Mouse (Mus musculus) spleen, postnatal 36 days (tissue): ENCODE data around the gene Kansl1.

ENCODE experiments used
- DNase-seq, 2 experiments: peaks; one replicate each; pipeline ENCODE4 v3.0.0; 2022; ENCODE audit warnings: low spot score in 2 of 2, mixed read lengths in 1 of 2

Kansl1 gene

GRCm38 (mm10) chr11:104468751-104469268 lies at the start of gene Kansl1:
Kansl1 (minus strand) TSS chr11:104468861.
- peak in 1 of 2 experiments; percentile 11 for DNase-seq

GRCm38 (mm10) chr11:104512436-104512835 lies 43.8 kb upstream of the Kansl1 start:
- no peak for DNase-seq

GRCm38 (mm10) chr11:104510606-104511005 lies 41.9 kb upstream of the Kansl1 start:
- no peak for DNase-seq

DNA sequence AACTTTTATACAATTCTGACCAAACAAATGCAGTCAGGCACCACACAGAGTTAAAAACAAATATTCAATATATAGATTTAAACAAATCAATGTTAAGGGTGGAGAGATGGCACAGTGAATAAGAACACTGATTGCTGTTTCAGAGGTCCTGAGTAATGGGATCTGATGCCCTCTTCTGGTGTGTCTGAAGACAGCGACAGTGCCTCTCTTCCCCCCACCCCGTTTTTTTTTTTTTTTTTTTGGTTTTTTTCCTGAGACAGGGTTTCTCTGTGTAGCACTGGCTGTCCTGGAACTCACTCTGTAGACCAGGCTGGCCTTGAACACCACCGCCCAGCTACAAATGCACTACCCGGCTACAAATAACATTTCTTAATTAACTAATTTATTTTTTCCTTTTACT lies 39.8 kb upstream of the Kansl1 start:
- no peak for DNase-seq

- DNase-seq, result no peak
Observed at GRCm38 (mm10) chr11:104488292-104488691, 19.6 kb upstream of the Kansl1 start.

GRCm38 (mm10) chr11:104481971-104482370 lies 13.3 kb upstream of the Kansl1 start:
- DNase-seq, result no peak

- DNase-seq, result no peak
Observed at GRCm38 (mm10) chr11:104479505-104479904, 10.8 kb upstream of the Kansl1 start.

DNA sequence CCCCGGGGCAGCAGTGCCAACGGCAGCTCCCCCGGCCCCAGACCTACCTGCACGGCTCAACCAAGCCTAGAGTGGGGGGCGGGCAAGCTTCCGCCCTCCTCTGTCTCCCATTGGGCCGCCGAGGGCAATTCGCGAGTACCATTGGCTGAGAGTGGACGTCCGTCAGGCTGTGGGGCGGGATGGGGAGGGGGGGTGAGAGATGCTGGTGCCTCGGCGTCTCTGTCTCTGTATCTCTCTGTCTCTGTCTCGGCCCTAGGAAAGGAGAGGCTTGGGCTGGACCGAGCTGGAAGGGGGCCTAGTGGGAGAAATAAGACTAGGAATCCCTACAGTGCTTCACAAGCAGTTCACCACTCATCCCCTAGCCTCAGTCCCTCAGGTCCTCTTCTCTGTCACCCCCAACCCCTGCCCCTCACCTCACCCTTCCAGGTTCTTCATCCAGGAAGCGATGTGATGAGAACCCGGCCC lies 742 bp upstream of the Kansl1 start:
- peak; percentile 90 to 92 for DNase-seq

GRCm38 (mm10) chr11:104467698-104468097 lies 963 bp downstream of the Kansl1 start:
- DNase-seq, result no peak

- peak; percentile 54 to 71 for DNase-seq
Observed at GRCm38 (mm10) chr11:104461551-104461950, 7.1 kb downstream of the Kansl1 start.

- no peak for DNase-seq
Observed at GRCm38 (mm10) chr11:104459671-104460070, 9.0 kb downstream of the Kansl1 start.

GRCm38 (mm10) chr11:104458507-104458906 lies 10.2 kb downstream of the Kansl1 start:
- no peak for DNase-seq

- DNase-seq, result no peak
Observed at GRCm38 (mm10) chr11:104452709-104453108, 16.0 kb downstream of the Kansl1 start.

DNA sequence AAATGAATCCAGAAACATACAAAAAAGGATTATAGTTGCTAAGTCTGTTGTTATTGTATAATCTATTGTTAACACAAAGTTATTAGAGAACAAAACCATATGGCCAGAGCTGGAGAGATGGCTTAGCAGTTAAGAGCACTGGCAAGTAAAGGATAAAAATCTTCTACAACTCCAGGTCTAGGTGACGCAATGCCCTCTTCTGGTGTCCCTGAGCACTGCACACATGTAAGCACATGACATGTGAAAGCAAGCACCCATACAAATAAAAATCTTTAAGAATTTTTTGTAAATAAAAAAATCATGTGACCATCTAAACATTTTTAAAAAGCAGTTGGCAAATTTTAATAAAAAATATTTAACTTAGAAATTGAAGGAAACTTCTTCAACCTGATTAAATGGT lies 17.4 kb downstream of the Kansl1 start:
- DNase-seq, result no peak

- peak in 1 of 2 experiments; percentile 32 for DNase-seq
Observed at GRCm38 (mm10) chr11:104448499-104448898, 20.2 kb downstream of the Kansl1 start.

DNA sequence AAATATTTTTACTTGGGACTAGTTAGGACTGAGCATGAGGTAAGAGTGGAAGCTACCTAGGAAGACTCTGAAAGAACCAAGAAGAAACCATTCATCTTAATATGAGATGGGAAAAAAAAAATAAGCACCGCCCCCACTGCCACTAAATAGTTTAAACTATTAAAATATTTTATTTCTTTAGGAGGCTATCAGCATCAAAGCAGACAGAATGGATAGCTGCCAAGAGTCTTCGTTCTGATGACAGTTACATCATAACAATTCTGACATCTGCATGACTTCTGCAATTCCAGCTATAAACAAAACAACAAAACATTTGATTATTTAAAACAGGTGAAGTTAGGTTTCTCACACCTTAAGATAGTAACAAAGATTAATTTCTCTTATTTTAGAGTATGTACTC lies 23.1 kb downstream of the Kansl1 start:
- DNase-seq, result no peak

DNA sequence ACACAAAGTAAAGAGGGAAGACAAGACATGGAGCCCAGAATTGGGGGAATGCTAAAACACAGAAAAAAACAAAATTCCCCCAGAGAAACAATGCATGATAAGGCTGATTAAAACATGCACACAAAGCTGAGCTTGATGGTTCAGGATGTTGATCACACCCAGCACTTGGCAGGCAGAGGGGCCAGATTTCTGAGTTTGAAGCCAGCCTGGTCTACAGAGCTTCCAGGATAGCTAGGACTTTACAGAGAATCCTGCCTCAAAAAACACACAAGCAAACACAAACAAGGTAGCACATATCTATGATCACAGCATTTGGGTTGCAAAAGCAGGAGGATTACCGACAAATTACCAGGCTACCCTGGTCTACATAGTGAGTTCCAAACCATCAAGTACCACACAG lies 23.6 kb downstream of the Kansl1 start:
- no peak for DNase-seq

GRCm38 (mm10) chr11:104443359-104443758 lies 25.3 kb downstream of the Kansl1 start:
- no peak for DNase-seq

DNA sequence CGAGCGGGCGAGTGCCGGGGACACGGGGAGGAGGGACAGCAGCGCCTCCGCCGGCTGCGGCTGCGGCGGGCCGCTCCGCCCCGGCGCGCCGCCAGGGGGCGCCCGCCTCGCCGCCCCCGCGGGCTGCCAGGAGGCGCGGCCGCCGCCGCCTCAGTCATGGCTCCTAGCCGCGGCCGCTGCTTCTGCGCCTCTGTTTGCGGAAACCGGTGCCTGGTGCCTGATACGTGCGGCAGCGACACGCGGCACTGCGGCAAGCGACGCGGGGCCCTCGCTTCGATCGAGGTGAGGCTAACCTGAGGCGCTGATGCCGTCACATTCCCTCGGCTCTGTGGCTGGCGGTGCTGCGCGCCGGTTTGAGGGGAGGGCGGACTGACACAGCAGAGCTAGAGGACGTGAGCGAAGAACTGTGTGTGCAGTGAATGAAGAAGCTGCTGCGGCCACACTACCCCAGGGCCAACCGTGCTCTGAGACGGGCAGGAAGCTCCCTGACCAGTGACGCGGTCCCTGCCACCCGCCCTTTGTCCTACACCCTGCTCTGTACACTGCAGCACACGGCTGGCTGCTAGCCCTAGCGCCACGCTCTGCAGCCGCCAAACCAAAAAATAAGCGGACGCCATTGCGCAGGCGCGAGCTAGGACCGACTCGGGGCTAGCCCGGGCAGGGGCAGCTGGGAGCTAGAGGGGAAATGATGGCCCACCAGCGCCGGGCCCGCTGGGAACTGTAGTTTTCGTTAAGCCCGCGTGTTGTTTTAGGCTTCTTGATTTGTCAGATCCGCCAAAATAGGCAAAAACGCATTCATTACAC lies 26.1 kb downstream of the Kansl1 start:
- peak; percentile 95 to 96 for DNase-seq

DNA sequence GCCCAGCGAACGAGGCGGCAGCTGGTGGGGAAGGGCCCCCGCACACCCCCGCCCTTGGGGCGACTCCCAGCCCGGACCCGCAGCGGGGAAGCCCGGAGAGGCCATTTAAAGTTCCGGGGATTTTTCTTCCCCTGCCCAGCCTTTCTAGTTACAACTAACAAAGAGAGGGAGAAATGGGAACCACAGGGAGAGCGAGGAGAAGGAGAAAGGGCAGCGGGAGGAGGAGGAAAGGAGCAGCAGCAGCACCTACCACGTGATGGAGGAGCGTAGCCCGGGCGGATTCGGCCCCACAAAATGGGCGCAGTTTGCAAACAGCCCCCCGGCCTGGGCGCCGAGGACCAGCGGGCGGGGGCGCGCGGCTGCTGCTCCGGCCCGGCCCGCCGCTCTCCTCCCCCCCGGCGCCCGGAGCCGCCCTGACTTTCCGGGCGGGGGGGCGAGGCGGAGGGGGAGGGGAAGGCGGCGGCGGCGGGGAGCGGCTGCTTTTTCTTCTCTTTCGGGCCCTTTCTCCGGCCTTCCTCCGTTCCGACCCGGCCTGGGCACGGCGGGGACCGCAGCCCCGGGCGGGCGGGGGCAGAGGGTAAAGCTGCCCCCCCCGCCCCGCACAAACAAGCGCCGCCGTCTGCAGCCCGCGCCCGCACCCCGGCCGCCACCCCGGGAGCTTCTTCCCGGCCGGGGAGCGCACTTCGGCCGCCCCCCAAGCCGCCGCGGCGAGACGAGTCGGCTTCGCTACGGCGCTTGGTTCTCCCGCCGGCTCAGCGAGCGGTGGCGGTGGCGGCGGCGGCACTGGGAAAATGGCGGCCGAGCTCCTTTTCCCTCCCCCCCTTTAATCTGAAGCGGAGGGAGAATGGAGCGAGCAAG lies 27.0 kb downstream of the Kansl1 start:
- DNase-seq, result peak; percentile 69 to 74

DNA sequence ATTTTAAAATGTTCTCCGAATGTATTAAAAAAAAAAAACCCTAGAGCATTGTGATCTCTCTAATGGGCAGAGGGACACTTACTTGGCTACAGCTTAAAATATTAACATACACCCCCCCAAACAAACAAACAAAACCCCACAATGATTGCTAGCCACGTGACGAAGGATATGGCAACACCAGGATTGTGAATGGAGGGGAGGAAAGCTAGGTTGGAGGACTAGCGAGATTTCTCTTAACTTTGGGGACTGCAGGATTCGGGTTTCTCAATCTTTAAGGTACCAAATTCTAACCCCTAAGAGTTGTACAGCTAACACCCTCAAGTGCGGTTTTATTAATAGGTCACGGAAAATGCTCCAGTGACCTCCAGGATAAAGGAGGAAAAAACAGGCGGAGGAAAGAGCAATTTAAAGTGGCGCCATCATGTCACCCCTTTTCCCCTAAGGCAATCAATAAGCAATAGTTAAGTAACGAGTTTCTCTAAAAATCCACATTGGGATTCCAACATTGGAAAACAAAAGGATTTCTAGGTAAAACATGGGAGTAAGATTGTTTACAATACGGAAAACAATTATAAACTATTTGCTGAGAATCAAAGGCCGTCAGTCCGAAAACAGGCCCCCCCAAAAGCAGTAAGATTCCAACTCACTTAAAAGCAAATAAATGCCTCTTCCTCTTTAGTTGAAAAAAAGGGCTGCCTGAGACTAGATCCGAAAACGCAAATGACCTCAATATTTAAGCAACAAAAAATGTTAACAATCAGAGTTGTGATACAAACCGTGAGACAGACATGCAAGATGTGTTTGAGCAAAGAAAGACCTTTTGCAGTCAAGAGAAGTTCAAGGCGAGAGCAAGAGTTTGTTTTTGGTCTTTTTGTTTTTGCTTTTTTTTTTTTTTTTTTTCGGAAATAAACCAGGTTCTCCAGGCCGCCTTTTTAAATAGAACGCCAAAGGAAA lies 27.9 kb downstream of the Kansl1 start:
- peak in 1 of 2 experiments; percentile 13 for DNase-seq
